Mouse (Mus musculus): ENCODE measurements around the gene Far1.

Gene Far1

GRCm38 (mm10) chr7:113513286-113513962 is at the start of gene Far1:
Gene Far1 (plus strand): TSS chr7:113513834.
- peak; percentile 98 for DNase-seq (ENCODE audit: low read depth, low spot score)

DNA sequence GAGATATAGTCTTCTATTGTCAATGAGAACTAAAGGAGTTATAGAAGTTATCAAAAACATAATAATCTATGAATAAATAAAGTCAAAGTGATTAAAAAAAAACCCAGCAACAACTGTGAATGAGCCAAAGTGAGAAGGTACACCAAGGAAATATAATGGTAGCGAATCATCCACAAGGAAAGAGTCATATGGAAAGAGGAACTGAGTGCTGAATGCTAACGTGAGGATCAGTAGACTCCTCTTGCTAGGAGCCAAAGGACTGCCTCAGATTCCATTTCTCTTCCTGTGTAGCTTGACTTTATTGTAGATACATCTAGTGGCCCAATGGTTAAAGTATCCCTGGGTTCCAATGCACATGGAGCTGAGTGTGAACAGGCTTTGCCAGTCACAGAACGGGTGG is 45.3 kb upstream of the Far1 start:
- DNase-seq (ENCODE audit: low read depth, low spot score): no peak

- DNase-seq (ENCODE audit: low read depth, low spot score): no peak
Observed at GRCm38 (mm10) chr7:113470671-113471070, 43.0 kb upstream of the Far1 start.

DNA sequence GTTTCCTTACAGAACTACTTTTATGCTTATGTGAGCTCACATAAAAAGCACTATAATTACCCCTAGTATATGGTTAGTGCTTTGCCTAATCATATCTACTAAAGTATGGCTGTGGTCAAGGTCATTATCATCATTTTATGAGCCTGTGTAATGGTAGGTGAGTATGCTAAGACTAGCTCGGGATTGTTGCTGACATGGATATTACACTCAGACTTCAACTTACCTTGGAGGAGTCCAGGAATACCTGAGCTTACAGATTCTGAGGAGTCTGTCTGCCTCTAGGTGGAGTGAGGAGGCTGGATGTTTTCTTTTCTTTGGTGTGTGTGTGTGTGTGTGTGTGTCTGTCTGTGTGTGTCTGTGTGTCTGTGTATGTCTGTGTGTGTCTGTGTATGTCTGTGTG is 42.0 kb upstream of the Far1 start:
- no peak for DNase-seq (ENCODE audit: low read depth, low spot score)

- DNase-seq (ENCODE audit: low read depth, low spot score): no peak
Observed at GRCm38 (mm10) chr7:113495792-113496191, 17.8 kb upstream of the Far1 start.

- no peak for DNase-seq (ENCODE audit: low read depth, low spot score)
Observed at GRCm38 (mm10) chr7:113498413-113498812, 15.2 kb upstream of the Far1 start.

DNA sequence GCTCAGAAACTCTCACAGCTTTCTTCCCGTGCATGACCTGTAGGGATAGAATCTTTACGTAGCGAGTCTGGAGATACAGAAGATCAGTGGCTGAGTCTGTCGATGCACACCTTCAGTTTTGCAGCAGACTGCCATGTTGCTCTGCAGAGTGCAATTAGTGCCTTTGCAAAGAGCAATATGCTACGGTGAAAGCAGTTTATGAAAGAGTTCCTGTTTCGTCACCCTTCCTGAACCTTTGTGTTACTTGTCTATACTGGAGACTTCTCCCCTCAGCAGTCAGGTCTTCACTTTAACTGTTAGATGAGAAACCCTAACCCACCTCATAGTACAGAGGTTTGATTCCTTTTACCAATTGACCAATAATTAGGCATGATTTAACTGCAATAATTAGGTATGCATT is 13.8 kb upstream of the Far1 start:
- DNase-seq (ENCODE audit: low read depth, low spot score): no peak

DNA sequence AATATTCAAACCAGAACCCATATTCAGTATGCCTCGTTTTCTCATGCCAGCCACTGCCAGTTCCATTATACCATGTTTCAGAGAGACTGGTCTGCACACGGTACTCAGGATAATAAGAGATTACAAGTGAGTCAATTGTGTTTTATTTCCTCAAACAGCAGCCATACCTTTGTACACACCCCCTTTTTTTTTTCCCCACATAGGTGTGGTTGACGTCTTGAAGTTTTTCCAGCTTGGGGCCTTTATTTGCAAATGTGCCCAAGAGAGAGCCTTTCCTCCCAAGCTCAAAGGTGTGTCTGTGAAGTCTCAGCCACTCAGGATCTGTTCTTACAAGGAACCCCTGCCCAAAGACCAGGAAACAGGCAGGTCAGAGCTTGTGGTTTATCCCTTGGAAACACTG is 11.2 kb upstream of the Far1 start:
- DNase-seq (ENCODE audit: low read depth, low spot score): no peak

DNA sequence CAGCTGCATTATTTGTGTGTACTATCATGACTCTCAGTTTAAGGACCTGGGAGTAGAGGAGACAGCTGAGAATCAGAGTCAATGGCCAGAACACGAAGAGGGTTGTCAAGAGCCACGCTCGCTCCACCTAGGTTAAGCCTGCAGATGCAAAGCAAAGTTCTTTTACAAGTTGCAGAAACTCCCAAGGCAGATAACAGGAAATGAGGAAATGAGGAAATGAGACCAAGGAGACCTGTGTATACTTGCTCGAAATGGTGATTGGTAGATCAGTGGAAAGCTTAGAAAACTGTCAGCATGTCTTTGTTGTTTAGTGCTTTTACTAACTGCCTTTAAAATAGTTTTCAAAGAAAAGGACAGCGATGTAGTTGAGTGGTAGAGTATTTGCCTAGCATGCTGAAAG is 8.6 kb upstream of the Far1 start:
- no peak for DNase-seq (ENCODE audit: low read depth, low spot score)

- no peak for DNase-seq (ENCODE audit: low read depth, low spot score)
Observed at GRCm38 (mm10) chr7:113505516-113506045, 8.1 kb upstream of the Far1 start.

DNA sequence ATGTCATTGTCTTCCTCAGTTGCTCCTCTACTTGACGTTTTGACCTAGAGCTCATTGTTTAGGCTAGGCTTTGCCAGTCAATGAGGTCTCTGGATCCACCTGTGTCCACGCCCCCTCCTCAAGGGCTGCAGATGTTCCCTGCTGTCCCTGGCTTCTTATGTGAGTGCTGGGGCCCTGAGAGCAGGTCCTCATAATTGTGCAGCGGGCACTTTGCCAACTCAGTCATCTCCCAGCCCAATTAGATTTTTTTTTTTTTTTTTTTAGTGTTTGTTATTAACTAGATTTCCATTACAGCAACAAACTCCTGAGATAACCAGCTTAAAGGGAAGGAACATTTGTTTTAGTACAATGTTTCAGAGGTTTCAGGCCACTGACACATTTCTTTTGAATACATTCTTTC is 5.8 kb upstream of the Far1 start:
- DNase-seq (ENCODE audit: low read depth, low spot score): no peak

GRCm38 (mm10) chr7:113511396-113511795 is 2.2 kb upstream of the Far1 start:
- no peak for DNase-seq (ENCODE audit: low read depth, low spot score)

DNA sequence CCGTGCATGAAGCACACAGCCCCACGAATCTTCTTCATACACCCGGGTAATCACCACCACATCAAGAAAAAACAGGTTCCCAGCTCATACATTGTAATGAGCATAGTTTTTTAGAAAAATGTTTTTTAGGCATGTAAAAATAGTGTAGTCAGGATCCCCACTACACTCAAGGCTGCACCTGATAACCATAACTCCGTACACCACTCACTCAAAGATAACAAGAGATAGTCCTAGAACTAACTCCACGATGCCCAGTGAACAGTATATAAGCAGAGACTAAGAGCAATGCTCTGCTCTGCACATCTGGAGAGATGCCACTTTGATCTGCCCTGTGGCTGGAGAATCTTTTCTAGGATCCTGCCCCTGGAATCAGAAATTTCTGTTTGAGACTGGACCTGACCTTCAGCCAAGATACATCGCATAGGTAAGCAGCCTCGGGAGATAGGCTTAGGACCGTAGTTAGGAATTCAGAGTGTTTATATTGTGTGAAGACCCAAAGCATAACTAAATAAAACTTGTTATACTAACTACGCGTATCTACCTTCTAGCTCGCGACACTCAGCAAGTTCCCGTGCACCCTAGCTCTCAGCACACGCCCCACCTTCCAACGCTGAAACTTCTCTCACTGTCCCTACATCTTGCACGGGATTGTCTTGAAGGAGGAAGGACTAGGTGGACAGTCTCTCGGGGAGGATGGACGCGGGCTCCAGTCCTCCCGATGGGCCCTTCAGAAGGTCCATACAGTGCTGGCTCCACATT is 928 bp upstream of the Far1 start:
- DNase-seq (ENCODE audit: low read depth, low spot score): no peak

DNA sequence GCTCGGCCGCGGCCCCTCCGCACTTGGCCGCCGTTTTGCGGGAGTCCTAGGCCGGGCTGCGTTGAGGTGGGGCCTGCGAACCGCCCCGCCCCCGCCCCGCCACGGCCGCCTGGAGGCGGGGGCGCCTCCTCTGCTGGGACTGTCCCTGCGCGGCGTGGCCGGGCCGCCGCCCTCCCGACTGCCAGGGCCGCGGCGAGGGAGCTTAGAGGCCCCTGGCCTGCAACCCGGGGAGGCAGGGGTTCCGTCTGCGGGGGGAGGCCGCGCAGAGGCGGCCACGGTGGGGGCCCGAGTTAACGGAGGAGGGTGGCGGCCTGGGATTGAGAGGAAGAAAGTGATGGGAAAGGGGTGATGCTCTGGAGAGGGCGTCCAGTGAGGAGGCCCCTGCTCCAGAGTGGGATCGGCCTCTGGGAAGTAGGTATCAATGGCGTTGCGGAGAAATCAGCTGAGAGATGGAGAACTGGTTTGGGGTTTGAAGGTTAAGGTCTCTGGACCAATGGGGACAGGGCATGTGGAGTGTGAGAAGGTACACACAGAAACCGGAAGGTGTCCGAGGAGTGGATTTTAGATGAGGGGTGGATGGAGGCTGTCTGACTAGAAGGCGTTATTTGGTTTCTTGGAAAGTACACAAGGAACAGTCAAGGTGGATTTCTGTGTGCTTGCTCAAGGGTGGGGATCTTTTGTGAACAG is 472 bp downstream of the Far1 start:
- DNase-seq (ENCODE audit: low read depth, low spot score): peak; percentile 8

GRCm38 (mm10) chr7:113515831-113516230 is 2.2 kb downstream of the Far1 start:
- no peak for DNase-seq (ENCODE audit: low read depth, low spot score)

GRCm38 (mm10) chr7:113518419-113518818 is 4.8 kb downstream of the Far1 start:
- DNase-seq (ENCODE audit: low read depth, low spot score): no peak

- DNase-seq (ENCODE audit: low read depth, low spot score): no peak
Observed at GRCm38 (mm10) chr7:113518961-113519360, 5.3 kb downstream of the Far1 start.

- DNase-seq (ENCODE audit: low read depth, low spot score): no peak
Observed at GRCm38 (mm10) chr7:113543158-113543557, 29.5 kb downstream of the Far1 start.

- DNase-seq (ENCODE audit: low read depth, low spot score): no peak
Observed at GRCm38 (mm10) chr7:113551742-113552463, 38.3 kb downstream of the Far1 start.

DNA sequence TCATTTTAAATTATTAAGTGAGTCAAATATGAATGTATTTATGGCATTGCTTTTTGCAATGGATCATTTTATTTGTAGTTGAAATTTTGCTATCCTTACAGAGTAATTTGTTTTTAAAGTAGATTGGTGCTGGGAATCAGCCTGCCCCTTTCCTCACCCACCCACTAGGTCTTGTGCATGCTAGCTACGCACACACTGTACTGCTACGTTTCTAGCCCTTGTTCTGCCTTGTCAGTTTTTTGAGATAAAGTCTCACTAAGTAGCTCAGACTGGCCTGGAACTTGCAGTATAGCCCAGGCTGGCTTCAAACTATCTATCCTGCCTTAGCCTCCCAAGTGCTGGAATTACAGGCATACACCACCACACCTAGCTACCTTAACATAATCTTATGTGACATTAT is 38.9 kb downstream of the Far1 start:
- DNase-seq (ENCODE audit: low read depth, low spot score): no peak

GRCm38 (mm10) chr7:113556138-113556537 is 42.5 kb downstream of the Far1 start:
- peak; percentile 24 for DNase-seq (ENCODE audit: low read depth, low spot score)

DNA sequence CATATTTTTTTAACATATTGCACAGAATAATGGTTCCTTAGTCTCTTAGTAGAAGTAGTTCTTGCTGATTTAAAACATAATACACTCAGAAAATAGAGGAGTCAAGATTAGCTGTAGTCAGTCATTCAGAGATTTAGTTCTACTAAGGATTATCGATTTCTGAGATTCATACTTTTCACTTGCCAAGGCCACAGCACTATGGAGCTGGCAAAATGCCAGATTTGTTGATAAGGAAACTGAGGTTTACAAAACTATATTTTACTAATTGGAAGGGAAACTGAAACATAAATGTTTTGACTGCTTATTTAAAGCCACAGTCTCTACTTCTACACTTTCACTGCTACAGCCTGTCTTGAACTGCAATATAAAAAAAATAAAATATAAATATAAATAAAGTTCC is 53.3 kb downstream of the Far1 start:
- DNase-seq (ENCODE audit: low read depth, low spot score): no peak

All from telencephalon, adult 2 months (tissue).